Mouse (Mus musculus) testis, adult 2 months (tissue): ENCODE measurements around the gene Prok1. TPM values are rescaled to one million over a fixed set of nuclear protein-coding genes. Genes with fewer than 3 reads are reported as not detected.

Source experiments
- H3K27ac ChIP-seq: fragments of 200-500 bp; 2 replicates; pipeline ENCODE4 v1.5.1; 2012; ENCODE audit warnings: low read depth, low read length; ENCODE audit not compliant: control insufficient read depth, insufficient read depth
- H3K27me3 ChIP-seq: fragments of 200-500 bp; 2 replicates; pipeline ENCODE4 v1.6.1; 2012; ENCODE audit warnings: mild to moderate bottlenecking, low read length, moderate library complexity; ENCODE audit not compliant: control insufficient read depth, insufficient read depth
- H3K36me3 ChIP-seq: fragments of 200-500 bp; 2 replicates; pipeline ENCODE4 v1.6.1; 2012; ENCODE audit warnings: mild to moderate bottlenecking, low read length; ENCODE audit not compliant: control insufficient read depth, insufficient read depth
- H3K4me1 ChIP-seq: fragments of 200-500 bp; 2 replicates; pipeline ENCODE4 v1.6.1; 2012; ENCODE audit warnings: low read length; ENCODE audit not compliant: control insufficient read depth, insufficient read depth
- H3K4me3 ChIP-seq: fragments of 200-500 bp; 2 replicates; pipeline ENCODE4 v1.5.1; 2012; ENCODE audit warnings: low read depth, mild to moderate bottlenecking, low read length, moderate library complexity, mixed read lengths; ENCODE audit not compliant: control insufficient read depth
- CTCF ChIP-seq: fragments of 200-500 bp; IDR thresholded peaks from 2 replicates; pipeline ENCODE4 v1.5.1; 2012; ENCODE audit warnings: low read depth, mild to moderate bottlenecking, inconsistent platforms, low read length, moderate library complexity; ENCODE audit not compliant: control insufficient read depth, insufficient read depth, insufficient replicate concordance
- POLR2A ChIP-seq: fragments of 200-500 bp; IDR thresholded peaks from 2 replicates; pipeline ENCODE4 v1.6.1; 2012; ENCODE audit warnings: low read depth, mild to moderate bottlenecking, inconsistent platforms, low read length, moderate library complexity; ENCODE audit not compliant: control insufficient read depth
- polyA plus RNA-seq: library from polyadenylated mRNA; depleted of rRNA; stranded (reverse); fragments of >200 nt; gene quantifications from 2 replicates; pipeline ENCODE4 v1.2.3, GENCODE M21; 2012; rRNA removed

The Prok1 gene
- polyA plus RNA-seq, 1 experiment: not detected

- H3K27me3 ChIP-seq: no peaks in the 10 kb centered on the region
- H3K36me3 ChIP-seq: no peaks in the 10 kb centered on the region
- H3K4me1 ChIP-seq: peaks cover 2% of the 10 kb centered on the region; the same call in 1 of the 2 replicates
- no peak overlapping the region for H3K4me3 ChIP-seq
- TF ChIP-seq CTCF (peak; percentile 49; the same call in 1 of the 2 replicates), POLR2A (no peak)
- no peak overlapping the region for H3K27ac ChIP-seq
These were observed 51.1 kb downstream of the Prok1 start for GRCm38 (mm10) chr3:107188226-107188899.

- TF ChIP-seq POLR2A (no peak), CTCF (no peak)
- no peaks in the 10 kb centered on the region for H3K27me3 ChIP-seq
- no peaks in the 10 kb centered on the region for H3K36me3 ChIP-seq
- no peak overlapping the region for H3K27ac ChIP-seq
- no peak overlapping the region for H3K4me3 ChIP-seq
- H3K4me1 ChIP-seq: peaks cover 2% of the 10 kb centered on the region; the same call in 1 of the 2 replicates
These were observed 52.5 kb downstream of the Prok1 start for GRCm38 (mm10) chr3:107187022-107187421.

GRCm38 (mm10) chr3:107185597-107185996 is 53.9 kb downstream of the Prok1 start:
- Histone ChIP-seq H3K27ac (no peak overlapping the region), H3K27me3 (no peaks in the 10 kb centered on the region), H3K4me3 (no peak overlapping the region), H3K4me1 (peaks cover 2% of the 10 kb centered on the region; the same call in 1 of the 2 replicates), H3K36me3 (no peaks in the 10 kb centered on the region)
- no peak for TF ChIP-seq POLR2A
- TF ChIP-seq CTCF: no peak

DNA sequence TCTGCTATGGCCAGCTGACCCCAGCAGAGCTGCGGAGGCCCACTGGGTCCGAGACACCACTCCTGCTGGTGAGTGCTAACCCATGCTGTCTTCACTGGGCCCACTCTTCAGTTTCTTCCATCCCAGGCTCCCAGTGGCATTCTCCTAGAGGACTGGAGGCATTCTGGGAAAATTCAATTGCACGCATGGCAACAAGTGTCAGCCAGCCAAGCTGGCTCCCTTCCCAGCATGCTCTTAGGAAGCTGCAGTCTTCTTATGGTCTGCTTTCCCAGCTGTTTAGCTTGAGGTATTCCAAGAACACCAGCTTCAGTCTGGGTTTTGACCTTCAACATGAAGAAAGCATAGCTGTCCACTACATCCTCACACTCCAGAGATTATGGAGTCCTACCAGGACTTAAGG is 56.3 kb downstream of the Prok1 start:
- TF ChIP-seq POLR2A (no peak), CTCF (no peak)
- Histone ChIP-seq H3K4me1 (no peaks in the 10 kb centered on the region), H3K27ac (no peak overlapping the region), H3K27me3 (no peaks in the 10 kb centered on the region), H3K36me3 (no peaks in the 10 kb centered on the region), H3K4me3 (no peak overlapping the region)

Other genes with a start within 250 kb of the Prok1 start
- 0.13 and 0.31 TPM in 2 replicates for gene Kcna3, start 203.5 kb downstream of the Prok1 start, polyA plus RNA-seq
- gene Kcna2, start 138.6 kb downstream of the Prok1 start, polyA plus RNA-seq: 0.07 TPM in 1 of 2 replicates, not detected in the other
- 0.05 and 0.09 TPM in 2 replicates for gene Kcna10, start 56.7 kb downstream of the Prok1 start, polyA plus RNA-seq
- not detected in 2 replicates for gene Cym, start 18.0 kb downstream of the Prok1 start, polyA plus RNA-seq
- gene A630076J17Rik, start 9.1 kb downstream of the Prok1 start, polyA plus RNA-seq: not detected in 2 replicates
- 73.5 and 76.0 TPM in 2 replicates for gene Lamtor5, start 39.2 kb upstream of the Prok1 start, polyA plus RNA-seq
- 0.51 and 1.1 TPM in 2 replicates for gene Slc16a4, start 51.5 kb upstream of the Prok1 start, polyA plus RNA-seq
- gene Rbm15, start 94.0 kb upstream of the Prok1 start, polyA plus RNA-seq: 8.5 and 8.8 TPM in 2 replicates
- gene Kcnc4, start 219.8 kb upstream of the Prok1 start, polyA plus RNA-seq: 0.07 and 1.8 TPM in 2 replicates